Mouse (Mus musculus): ENCODE measurements around the gene Igflr1.

DNA sequence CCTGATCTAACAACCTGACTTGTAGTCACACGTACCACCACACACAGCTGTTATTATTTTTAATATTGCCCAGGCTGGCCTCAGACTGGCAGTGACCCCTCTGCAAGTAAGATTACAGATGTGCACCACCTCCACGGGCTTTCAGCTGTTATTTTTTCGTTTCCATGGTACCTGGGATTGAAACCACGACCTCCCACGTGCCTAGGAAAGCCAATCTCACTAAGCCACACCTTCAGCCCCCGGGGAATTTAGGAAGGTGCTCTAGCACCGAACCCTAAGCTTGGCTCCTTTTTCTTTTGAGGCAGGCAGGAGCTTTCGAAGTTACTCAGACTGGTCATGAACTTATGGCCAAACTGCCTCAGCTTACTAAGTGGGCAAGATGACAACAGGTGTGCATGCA is 39.2 kb downstream of the Igflr1 start:
- TF ChIP-seq POLR2A (IDR thresholded peaks at IDR 0.05; ENCODE audit: insufficient read depth, low read depth, low read length) (no peak), CTCF (IDR thresholded peaks at IDR 0.05) (no peak), EP300 (IDR thresholded peaks at IDR 0.05; ENCODE audit: insufficient read depth, low read depth, low read length) (no peak)

Measured in heart, adult 2 months (tissue).